Mouse (Mus musculus): ENCODE results near the gene Fgfr2. TPM values are rescaled to one million over a fixed set of nuclear protein-coding genes. Genes with fewer than 3 reads are reported as not detected.

The Fgfr2 gene
- polyA plus RNA-seq, 1 experiment: 1.7 TPM

- TF ChIP-seq MAX (IDR thresholded peaks at IDR 0.05) (no peak), MYOD1 (IDR thresholded peaks at IDR 0.05; ENCODE audit: control insufficient read depth, insufficient read length, low read depth) (no peak), CEBPB (IDR thresholded peaks at IDR 0.05; ENCODE audit: low read depth) (no peak), CTCF (IDR thresholded peaks at IDR 0.05; ENCODE audit: control insufficient read depth, insufficient read depth, insufficient read length) (no peak), FOSL1 (IDR thresholded peaks at IDR 0.05; ENCODE audit: insufficient read depth, low read length, poor library complexity, severe bottlenecking) (no peak), MYOG (IDR thresholded peaks at IDR 0.05; ENCODE audit: control insufficient read depth, extremely low read depth, insufficient read length) (no peak), USF1 (IDR thresholded peaks at IDR 0.05; ENCODE audit: low read depth) (no peak)
- Histone ChIP-seq H3K79me3 (ENCODE audit: low read depth) (no peaks in the 10 kb centered on the region), H3K4me3 (ENCODE audit: insufficient read depth, poor library complexity, severe bottlenecking) (no peak overlapping the region), H3K36me3 (ENCODE audit: control insufficient read depth, insufficient read depth) (no peaks in the 10 kb centered on the region), H3K27me3 (ENCODE audit: control insufficient read depth, insufficient read depth, insufficient read length) (no peaks in the 10 kb centered on the region), H3K79me2 (ENCODE audit: control insufficient read depth, insufficient read depth) (no peaks in the 10 kb centered on the region), H3ac (ENCODE audit: control insufficient read depth, insufficient read length, low read depth) (no peak overlapping the region)
These were observed 738.3 kb downstream of the Fgfr2 start for GRCm38 (mm10) chr7:132384736-132385455.

- Histone ChIP-seq H3ac (ENCODE audit: control insufficient read depth, insufficient read length, low read depth) (no peak overlapping the region), H3K79me2 (ENCODE audit: control insufficient read depth, insufficient read depth) (no peaks in the 10 kb centered on the region), H3K4me3 (ENCODE audit: insufficient read depth, poor library complexity, severe bottlenecking) (no peak overlapping the region), H3K79me3 (ENCODE audit: low read depth) (no peaks in the 10 kb centered on the region), H3K27me3 (ENCODE audit: control insufficient read depth, insufficient read depth, insufficient read length) (no peaks in the 10 kb centered on the region), H3K36me3 (ENCODE audit: control insufficient read depth, insufficient read depth) (no peaks in the 10 kb centered on the region)
- TF ChIP-seq FOSL1 (IDR thresholded peaks at IDR 0.05; ENCODE audit: insufficient read depth, low read length, poor library complexity, severe bottlenecking) (no peak), CEBPB (IDR thresholded peaks at IDR 0.05; ENCODE audit: low read depth) (no peak), USF1 (IDR thresholded peaks at IDR 0.05; ENCODE audit: low read depth) (no peak), MAX (IDR thresholded peaks at IDR 0.05) (no peak), MYOD1 (IDR thresholded peaks at IDR 0.05; ENCODE audit: control insufficient read depth, insufficient read length, low read depth) (no peak), MYOG (IDR thresholded peaks at IDR 0.05; ENCODE audit: control insufficient read depth, extremely low read depth, insufficient read length) (no peak), CTCF (IDR thresholded peaks at IDR 0.05; ENCODE audit: control insufficient read depth, insufficient read depth, insufficient read length) (no peak)
These were observed 742.4 kb downstream of the Fgfr2 start for GRCm38 (mm10) chr7:132380634-132381336.

DNA sequence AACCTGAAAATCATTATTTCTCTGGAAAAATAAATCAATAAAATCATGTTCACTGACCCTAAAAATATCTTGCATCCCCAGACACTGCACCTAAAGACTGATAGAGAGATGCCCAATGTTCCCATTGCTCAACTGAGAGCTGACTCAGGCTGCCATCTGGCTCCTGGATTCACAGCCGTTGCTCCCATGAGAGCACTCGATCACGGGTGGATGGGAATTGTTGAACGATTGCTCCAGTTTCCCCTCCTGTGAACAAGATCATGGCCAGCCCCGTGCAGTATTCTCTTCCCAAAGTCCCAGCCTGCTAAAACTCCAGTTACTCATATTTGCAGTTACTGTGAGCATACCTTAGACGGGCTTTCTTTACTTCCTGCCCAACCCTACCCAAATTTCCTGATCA lies 745.2 kb downstream of the Fgfr2 start:
- no peak for TF ChIP-seq MYOG (IDR thresholded peaks at IDR 0.05; ENCODE audit: control insufficient read depth, extremely low read depth, insufficient read length)
- no peak for TF ChIP-seq CEBPB (IDR thresholded peaks at IDR 0.05; ENCODE audit: low read depth)
- no peak for TF ChIP-seq USF1 (IDR thresholded peaks at IDR 0.05; ENCODE audit: low read depth)
- TF ChIP-seq MAX (IDR thresholded peaks at IDR 0.05): no peak
- no peak for TF ChIP-seq MYOD1 (IDR thresholded peaks at IDR 0.05; ENCODE audit: control insufficient read depth, insufficient read length, low read depth)
- TF ChIP-seq CTCF (IDR thresholded peaks at IDR 0.05; ENCODE audit: control insufficient read depth, insufficient read depth, insufficient read length): no peak
- no peak for TF ChIP-seq FOSL1 (IDR thresholded peaks at IDR 0.05; ENCODE audit: insufficient read depth, low read length, poor library complexity, severe bottlenecking)
- no peaks in the 10 kb centered on the region for H3K27me3 ChIP-seq (ENCODE audit: control insufficient read depth, insufficient read depth, insufficient read length)

DNA sequence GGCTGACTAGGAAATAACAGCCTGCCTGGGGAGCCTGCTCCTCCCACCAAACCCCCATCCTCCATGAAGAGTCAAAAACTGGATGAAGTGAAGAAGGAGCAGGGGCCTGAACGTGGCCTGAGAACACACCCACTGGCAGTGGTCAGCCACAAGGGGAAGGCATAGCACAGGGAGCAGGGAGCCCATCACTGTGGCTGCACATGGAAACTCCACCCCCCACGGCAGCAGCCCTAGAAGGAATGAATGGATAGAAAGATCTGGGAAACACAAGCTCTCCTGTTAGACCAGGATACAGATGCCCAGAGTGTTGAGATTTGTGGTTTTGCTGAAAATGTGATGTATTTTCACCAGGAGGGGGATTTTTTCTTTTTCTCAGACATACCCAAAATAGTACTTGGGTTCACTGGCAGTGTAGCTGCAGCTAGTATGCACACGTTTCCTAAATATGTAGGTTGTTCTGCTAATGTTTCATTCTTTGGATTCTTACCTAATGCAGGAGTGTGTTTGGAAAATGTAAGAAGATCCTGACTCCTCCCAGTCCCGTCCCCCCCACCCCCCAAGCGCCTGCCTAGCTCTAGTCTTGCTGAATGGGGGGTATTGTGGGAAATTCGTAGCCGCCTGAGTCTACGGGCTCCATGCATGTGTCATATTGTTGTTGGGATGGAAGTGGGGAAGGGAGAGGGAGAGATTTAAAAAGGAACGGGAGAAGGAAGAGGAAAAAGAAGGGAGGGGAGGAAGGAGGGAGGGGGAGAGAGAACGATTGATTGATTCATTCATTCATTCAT lies 749.4 kb downstream of the Fgfr2 start:
- TF ChIP-seq USF1 (IDR thresholded peaks at IDR 0.05; ENCODE audit: low read depth) (no peak), CTCF (IDR thresholded peaks at IDR 0.05; ENCODE audit: control insufficient read depth, insufficient read depth, insufficient read length) (peak; percentile 46), CEBPB (IDR thresholded peaks at IDR 0.05; ENCODE audit: low read depth) (no peak), MYOG (IDR thresholded peaks at IDR 0.05; ENCODE audit: control insufficient read depth, extremely low read depth, insufficient read length) (no peak), MYOD1 (IDR thresholded peaks at IDR 0.05; ENCODE audit: control insufficient read depth, insufficient read length, low read depth) (no peak), FOSL1 (IDR thresholded peaks at IDR 0.05; ENCODE audit: insufficient read depth, low read length, poor library complexity, severe bottlenecking) (no peak), MAX (IDR thresholded peaks at IDR 0.05) (no peak)
- H3K27me3 ChIP-seq (ENCODE audit: control insufficient read depth, insufficient read depth, insufficient read length): no peaks in the 10 kb centered on the region
- H3K36me3 ChIP-seq (ENCODE audit: control insufficient read depth, insufficient read depth): no peaks in the 10 kb centered on the region
- no peak overlapping the region for H3K4me3 ChIP-seq (ENCODE audit: insufficient read depth, poor library complexity, severe bottlenecking)
- H3ac ChIP-seq (ENCODE audit: control insufficient read depth, insufficient read length, low read depth): no peak overlapping the region
- H3K79me3 ChIP-seq (ENCODE audit: low read depth): no peaks in the 10 kb centered on the region
- H3K79me2 ChIP-seq (ENCODE audit: control insufficient read depth, insufficient read depth): no peaks in the 10 kb centered on the region

More for the DNA sequence above, 745.2 kb downstream of the Fgfr2 start:
- Histone ChIP-seq H3K79me3 (ENCODE audit: low read depth) (no peaks in the 10 kb centered on the region), H3ac (ENCODE audit: control insufficient read depth, insufficient read length, low read depth) (no peak overlapping the region), H3K36me3 (ENCODE audit: control insufficient read depth, insufficient read depth) (no peaks in the 10 kb centered on the region), H3K4me3 (ENCODE audit: insufficient read depth, poor library complexity, severe bottlenecking) (no peak overlapping the region), H3K79me2 (ENCODE audit: control insufficient read depth, insufficient read depth) (no peaks in the 10 kb centered on the region)
